Comparison of ENCODE assay signal across 9 mouse cellular contexts in the genomic region with DNA sequence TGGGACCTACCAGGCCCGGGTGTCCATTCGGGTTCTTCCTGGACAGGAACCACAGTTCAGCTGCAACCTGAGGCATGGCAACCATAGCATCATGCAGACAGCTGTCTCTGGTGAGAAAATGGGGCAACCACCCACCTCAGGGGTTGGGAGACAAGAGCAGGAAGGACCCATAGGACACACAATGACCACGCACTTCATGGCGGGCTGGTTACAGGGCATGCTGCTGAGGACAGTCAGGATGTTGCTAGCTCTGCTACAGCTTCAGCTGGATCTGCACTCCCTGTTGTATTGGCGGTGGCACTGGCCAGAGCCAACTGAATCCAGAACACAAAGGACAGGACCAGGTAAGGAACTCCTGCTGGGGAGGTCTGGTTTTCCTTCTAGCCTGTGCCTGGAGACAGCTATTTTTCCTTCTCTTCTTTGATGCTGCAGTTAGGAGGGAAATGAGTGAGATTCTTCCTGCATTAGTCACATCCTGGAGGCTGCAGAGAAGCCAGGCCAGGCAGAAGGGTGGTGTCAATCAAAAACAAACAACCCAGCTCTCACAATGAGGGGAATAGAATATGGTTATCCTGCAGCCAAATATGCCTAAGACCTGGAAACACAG. TPM values are rescaled to one million over a fixed set of nuclear protein-coding genes. Genes with fewer than 3 reads are reported as not detected.
DNase-seq lines count a peak whose midpoint lies in the region; ATAC-seq and TF ChIP-seq lines count a peak whose summit lies in the region.
"Had no signal": no experiment of that assay in that cellular context is flagged by ENCODE, and none has a peak within 500 bp of the region (broad histone marks: within the 10 kb centered on the region; RNA-seq: fewer than 3 reads in every experiment).

No protein-coding gene starts in this region.

- DNase-seq in 416B (ENCODE audit: low read depth) (peak; percentile 59), Patski (ENCODE audit: low read depth, low spot score) (peak; percentile 19)
- DNase-seq in lung, adult 18-20 months, result peak; percentile 50 to 64
- no peak for DNase-seq in thymus, postnatal 0 days (ENCODE audit: low spot score)

- no peak overlapping the region for H3K9ac ChIP-seq in heart, embryonic 15.5 days
- H3K9ac ChIP-seq in midbrain, embryonic 16.5 days (ENCODE audit: low read depth, low read length), result no peak overlapping the region

- H3K27ac ChIP-seq in heart, embryonic 15.5 days, result peak overlapping the region; percentile 56
- no peak overlapping the region for H3K27ac ChIP-seq in midbrain, embryonic 16.5 days (ENCODE audit: low read length)

- WGBS in heart, embryonic 15.5 days, result 64% methylated on average over 5 of the region's 5 CpGs
- WGBS in midbrain, embryonic 16.5 days, result 76% methylated on average over 5 of the region's 5 CpGs

- H3K36me3 ChIP-seq in heart, embryonic 15.5 days, result no peaks in the 10 kb centered on the region
- no peaks in the 10 kb centered on the region for H3K36me3 ChIP-seq in midbrain, embryonic 16.5 days (ENCODE audit: control insufficient read depth, insufficient read depth, low read length)

- no peaks in the 10 kb centered on the region for H3K9me3 ChIP-seq in heart, embryonic 15.5 days (replicated peaks)
- 0 out of 2 replicates have a peak, but pooled peaks cover 4% of the 10 kb centered on the region for H3K9me3 ChIP-seq in midbrain, embryonic 16.5 days (replicated peaks; ENCODE audit: control insufficient read depth, low read length, poor library complexity, severe bottlenecking)

- ATAC-seq in Patski, result peak; percentile 94
- peak; percentile 58 for ATAC-seq in heart, embryonic 15.5 days (replicated peaks; ENCODE audit: insufficient number of reproducible peaks, insufficient read depth, low FRiP score, low read depth)
- ATAC-seq in erythroblast, adult 5-6 weeks (replicated peaks; ENCODE audit: low FRiP score, poor library complexity, severe bottlenecking), result no peak
- no peak for ATAC-seq in midbrain, embryonic 16.5 days

- no peak for TF ChIP-seq CTCF in Patski (IDR thresholded peaks at IDR 0.05)

- no peak overlapping the region for H3K4me2 ChIP-seq in heart, embryonic 15.5 days
- no peak overlapping the region for H3K4me2 ChIP-seq in midbrain, embryonic 16.5 days (ENCODE audit: low read length)

- CTCF ChIA-PET in Patski (lab: Charles Lee), result interaction anchor here (1.2 kb wide), 1 partner anchor 15 kb away, joined by 3 read pairs; no protein-coding TSS in a partner anchor

- H3K4me3 ChIP-seq in heart, embryonic 15.5 days, result no peak overlapping the region
- H3K4me3 ChIP-seq in midbrain, embryonic 16.5 days (ENCODE audit: low read depth, low read length), result no peak overlapping the region

- in situ Hi-C loops in Patski (cut with MboI; ENCODE audit: low pct_unique_long_range_greater_than_20kb), result loop anchor here (25.0 kb wide), 1 partner anchor 646 kb away; no protein-coding TSS in a partner anchor

- peaks cover 6% of the 10 kb centered on the region; the same call in 1 of the 2 replicates for H3K4me1 ChIP-seq in heart, embryonic 15.5 days (replicated peaks)
- H3K4me1 ChIP-seq in midbrain, embryonic 16.5 days (ENCODE audit: control insufficient read depth, insufficient read depth, low read length), result no peaks in the 10 kb centered on the region

- H3K27me3 ChIP-seq in Patski, result no peaks in the 10 kb centered on the region
- H3K27me3 ChIP-seq in heart, embryonic 15.5 days, result no peaks in the 10 kb centered on the region
- no peaks in the 10 kb centered on the region for H3K27me3 ChIP-seq in midbrain, embryonic 16.5 days (ENCODE audit: control insufficient read depth, insufficient read depth, low read depth, low read length)

- POLR2A ChIA-PET in Patski (lab: Charles Lee), result no interaction called here

RNA-seq across cellular contexts. Expression of a gene that starts 12.7 kb away (rescaled TPM):
- polyA plus RNA-seq in Patski (2021), result 0.33 TPM
- polyA plus RNA-seq in heart, embryonic 15.5 days (2015; fragmentation: Nextera tagmentation; extraction: Ambion mirVana), result 1.6 and 3.0 TPM in 2 replicates
- total RNA-seq in erythroblast, adult 5-6 weeks (2015; ENCODE audit: low replicate concordance), result 330 and 397 TPM in 2 replicates
- total RNA-seq in erythroblast, adult 5-6 weeks (2017; ENCODE audit: low replicate concordance), result 26.8 and 56.7 TPM in 2 replicates
- polyA plus RNA-seq in thymus, postnatal 0 days (2015; fragmentation: Nextera tagmentation; extraction: Ambion mirVana), result 15.6 and 20.7 TPM in 2 replicates
- 25.4 and 29.9 TPM in 2 replicates for polyA plus RNA-seq in midbrain, embryonic 16.5 days (2015; fragmentation: Nextera tagmentation; extraction: Ambion mirVana)

RNA-seq across cellular contexts. Expression of a gene that starts 18.6 kb away (rescaled TPM):
- polyA plus RNA-seq in Patski (2021), result 0.03 TPM
- polyA plus RNA-seq in heart, embryonic 15.5 days (2015; fragmentation: Nextera tagmentation; extraction: Ambion mirVana), result 0.54 and 0.56 TPM in 2 replicates
- not detected in 2 replicates for total RNA-seq in erythroblast, adult 5-6 weeks (2015; ENCODE audit: low replicate concordance)
- 0.42 TPM in 1 of 2 replicates, not detected in the other for total RNA-seq in erythroblast, adult 5-6 weeks (2017; ENCODE audit: low replicate concordance)
- 0.26 and 0.44 TPM in 2 replicates for polyA plus RNA-seq in thymus, postnatal 0 days (2015; fragmentation: Nextera tagmentation; extraction: Ambion mirVana)
- 0.45 and 0.69 TPM in 2 replicates for polyA plus RNA-seq in midbrain, embryonic 16.5 days (2015; fragmentation: Nextera tagmentation; extraction: Ambion mirVana)

RNA-seq across cellular contexts. Expression of a gene that starts 37.0 kb away (rescaled TPM):
- polyA plus RNA-seq in Patski (2021), result not detected
- not detected in 2 replicates for polyA plus RNA-seq in heart, embryonic 15.5 days (2015; fragmentation: Nextera tagmentation; extraction: Ambion mirVana)
- not detected in 2 replicates for total RNA-seq in erythroblast, adult 5-6 weeks (2015; ENCODE audit: low replicate concordance)
- total RNA-seq in erythroblast, adult 5-6 weeks (2017; ENCODE audit: low replicate concordance), result not detected in 2 replicates
- 0.08 TPM in 2 replicates for polyA plus RNA-seq in thymus, postnatal 0 days (2015; fragmentation: Nextera tagmentation; extraction: Ambion mirVana)
- 0.09 TPM in 1 of 2 replicates, not detected in the other for polyA plus RNA-seq in midbrain, embryonic 16.5 days (2015; fragmentation: Nextera tagmentation; extraction: Ambion mirVana)
- total RNA-seq: adrenal gland, postnatal 36 days; left cerebral cortex, postnatal 25 days had no signal

RNA-seq across cellular contexts. Expression of a gene that starts 51.8 kb away (rescaled TPM):
- 23.7 TPM for polyA plus RNA-seq in Patski (2021)
- polyA plus RNA-seq in heart, embryonic 15.5 days (2015; fragmentation: Nextera tagmentation; extraction: Ambion mirVana), result 20.6 and 26.8 TPM in 2 replicates
- 5.2 TPM in 1 of 2 replicates, not detected in the other for total RNA-seq in erythroblast, adult 5-6 weeks (2015; ENCODE audit: low replicate concordance)
- total RNA-seq in erythroblast, adult 5-6 weeks (2017; ENCODE audit: low replicate concordance), result 5.8 and 16.9 TPM in 2 replicates
- 29.1 and 31.7 TPM in 2 replicates for polyA plus RNA-seq in thymus, postnatal 0 days (2015; fragmentation: Nextera tagmentation; extraction: Ambion mirVana)
- 24.7 and 31.2 TPM in 2 replicates for polyA plus RNA-seq in midbrain, embryonic 16.5 days (2015; fragmentation: Nextera tagmentation; extraction: Ambion mirVana)

Comparison
In these comparisons a context has a peak if more than half of its experiments do, and no peak if none do; other contexts are left out.
1. ATAC-seq: peak in Patski (single experiment) and heart, embryonic 15.5 days (single experiment); none in erythroblast, adult 5-6 weeks (single experiment) and midbrain, embryonic 16.5 days (single experiment).